Mouse (Mus musculus) c-Kit-positive CD71-negative TER-119-negative erythroid progenitor cells, embryonic 14.5 days (primary cell): ENCODE data around the gene Pde6b.

Experiments
- DNase-seq: peaks from one replicate; pipeline ENCODE4 v3.0.0-alpha.2; 2013; ENCODE audit warnings: low read depth

Pde6b gene

GRCm38 (mm10) chr5:108462446-108462845 is 74.3 kb downstream of the Pde6b start:
- no peak for DNase-seq

GRCm38 (mm10) chr5:108465131-108465891 is 77.1 kb downstream of the Pde6b start:
- DNase-seq: no peak

GRCm38 (mm10) chr5:108466647-108467046 is 78.5 kb downstream of the Pde6b start:
- DNase-seq: no peak

GRCm38 (mm10) chr5:108469617-108470016 is 81.4 kb downstream of the Pde6b start:
- DNase-seq: no peak

- DNase-seq: no peak
These were observed 85.5 kb downstream of the Pde6b start for GRCm38 (mm10) chr5:108473737-108474136.

GRCm38 (mm10) chr5:108475977-108476376 is 87.8 kb downstream of the Pde6b start:
- DNase-seq: no peak
